Mouse (Mus musculus) heart, embryonic 15.5 days (tissue): ENCODE data around the gene Ddhd1. TPM values are rescaled to one million over a fixed set of nuclear protein-coding genes. Genes with fewer than 3 reads are reported as not detected.

ENCODE experiments used
- ATAC-seq: fragments of 200-750 bp; cut with Nextera tagmentation; replicated peaks from 2 replicates; pipeline ENCODE4 v1.8.0; 2017; ENCODE audit warnings: low read depth, moderate TSS enrichment; ENCODE audit not compliant: insufficient number of reproducible peaks, insufficient read depth, low FRiP score
- H3K27ac ChIP-seq: fragments of 300-500 bp; sonication (generic); 2 replicates; pipeline ENCODE4 v1.5.1; 2015; ENCODE audit warnings: mild to moderate bottlenecking, inconsistent platforms
- H3K27me3 ChIP-seq: fragments of 300-500 bp; sonication (generic); 2 replicates; pipeline ENCODE4 v1.6.1; 2015; ENCODE audit warnings: inconsistent platforms
- H3K36me3 ChIP-seq: fragments of 300-500 bp; sonication (generic); 2 replicates; pipeline ENCODE4 v1.6.1; 2015; ENCODE audit warnings: mild to moderate bottlenecking, inconsistent platforms
- H3K4me1 ChIP-seq: fragments of 300-500 bp; sonication (generic); replicated peaks from 2 replicates; pipeline ENCODE4 v1.6.1; 2015; ENCODE audit warnings: inconsistent platforms
- H3K4me2 ChIP-seq: fragments of 300-500 bp; sonication (generic); 2 replicates; pipeline ENCODE4 v1.6.1; 2015; ENCODE audit warnings: inconsistent platforms, mild to moderate bottlenecking, moderate library complexity
- H3K4me3 ChIP-seq: fragments of 300-500 bp; sonication (generic); 2 replicates; pipeline ENCODE4 v1.5.1; 2015; ENCODE audit warnings: mild to moderate bottlenecking, inconsistent platforms
- H3K9ac ChIP-seq: fragments of 300-500 bp; sonication (generic); 2 replicates; pipeline ENCODE4 v1.6.1; 2015; ENCODE audit warnings: mild to moderate bottlenecking, inconsistent platforms
- H3K9me3 ChIP-seq: fragments of 300-500 bp; sonication (generic); replicated peaks from 2 replicates; pipeline ENCODE4 v1.6.1; 2016; ENCODE audit warnings: inconsistent platforms
- WGBS: fragments of 180-500 bp; shearing (Covaris S2); methylation state at CpG from one replicate; pipeline ENCODE4 v1.1.7; 2015; ENCODE audit warnings: mixed read lengths; 5-methylcytosine and 5-hydroxymethylcytosine counted together
- polyA plus RNA-seq: library from polyadenylated mRNA; unstranded; fragments of >200 nt; fragmentation: Nextera tagmentation; extraction: Ambion mirVana; gene quantifications from 2 replicates; pipeline ENCODE4 v1.2.1, GENCODE M21; 2015

Gene Ddhd1
- 7.3 and 8.0 TPM in 2 replicates for polyA plus RNA-seq

GRCm38 (mm10) chr14:45657641-45658611, at the start of gene Ddhd1:
TSS of gene Ddhd1 (minus strand) at chr14:45658143.
- Histone ChIP-seq H3K9me3 (no peaks in the 10 kb centered on the region), H3K36me3 (no peaks in the 10 kb centered on the region), H3K9ac (peak within 1 kb of the TSS; percentile 86), H3K4me3 (peak within 1 kb of the TSS; percentile 91), H3K4me1 (peaks cover 24% of the 10 kb centered on the region), H3K4me2 (peak within 1 kb of the TSS; percentile 97), H3K27me3 (no peaks in the 10 kb centered on the region), H3K27ac (peak within 1 kb of the TSS; percentile 95)
- WGBS, result under 1% methylated on average over 120 of the region's 123 CpGs
- ATAC-seq, result peak; percentile 93

GRCm38 (mm10) chr14:45707176-45707910, 49.4 kb upstream of the Ddhd1 start:
- no peak overlapping the region for H3K9ac ChIP-seq
- no peak for ATAC-seq
- no peaks in the 10 kb centered on the region for H3K4me1 ChIP-seq
- H3K27me3 ChIP-seq, result no peaks in the 10 kb centered on the region
- H3K27ac ChIP-seq, result no peak overlapping the region
- H3K36me3 ChIP-seq, result no peaks in the 10 kb centered on the region
- no peaks in the 10 kb centered on the region for H3K9me3 ChIP-seq
- H3K4me3 ChIP-seq, result no peak overlapping the region
- no peak overlapping the region for H3K4me2 ChIP-seq
- WGBS, result 65% methylated on average over 3 of the region's 3 CpGs

- no peaks in the 10 kb centered on the region for H3K4me1 ChIP-seq
- no peaks in the 10 kb centered on the region for H3K36me3 ChIP-seq
- no peak for ATAC-seq
- no peaks in the 10 kb centered on the region for H3K27me3 ChIP-seq
- H3K9me3 ChIP-seq, result no peaks in the 10 kb centered on the region
- no peak overlapping the region for H3K4me2 ChIP-seq
- no peak overlapping the region for H3K4me3 ChIP-seq
- WGBS, result 59% methylated on average over 6 of the region's 6 CpGs
- H3K27ac ChIP-seq, result no peak overlapping the region
- no peak overlapping the region for H3K9ac ChIP-seq
These were observed 42.2 kb upstream of the Ddhd1 start for GRCm38 (mm10) chr14:45700031-45700572.

- H3K9me3 ChIP-seq, result no peaks in the 10 kb centered on the region
- H3K4me2 ChIP-seq, result no peak overlapping the region
- H3K27me3 ChIP-seq, result no peaks in the 10 kb centered on the region
- H3K4me3 ChIP-seq, result no peak overlapping the region
- no peaks in the 10 kb centered on the region for H3K4me1 ChIP-seq
- WGBS, result 47% methylated on average over 3 of the region's 3 CpGs
- no peaks in the 10 kb centered on the region for H3K36me3 ChIP-seq
- no peak overlapping the region for H3K9ac ChIP-seq
- no peak overlapping the region for H3K27ac ChIP-seq
- ATAC-seq, result no peak
These were observed 40.9 kb upstream of the Ddhd1 start for GRCm38 (mm10) chr14:45698867-45699266.

GRCm38 (mm10) chr14:45696098-45696497, 38.2 kb upstream of the Ddhd1 start:
- no peak for ATAC-seq
- WGBS, result 96% methylated on average over 2 of the region's 2 CpGs

GRCm38 (mm10) chr14:45693891-45694290, 35.9 kb upstream of the Ddhd1 start:
- Histone ChIP-seq H3K4me2 (no peak overlapping the region), H3K9ac (no peak overlapping the region), H3K27me3 (no peaks in the 10 kb centered on the region), H3K27ac (no peak overlapping the region), H3K4me3 (no peak overlapping the region), H3K4me1 (peaks cover 4% of the 10 kb centered on the region; the same call in 1 of the 2 replicates), H3K9me3 (no peaks in the 10 kb centered on the region), H3K36me3 (no peaks in the 10 kb centered on the region)
- WGBS, result 87% methylated on average over 2 of the region's 2 CpGs
- no peak for ATAC-seq

More at GRCm38 (mm10) chr14:45696098-45696497, 38.2 kb upstream of the Ddhd1 start:
- H3K9me3 ChIP-seq, result no peaks in the 10 kb centered on the region
- no peak overlapping the region for H3K9ac ChIP-seq
- no peak overlapping the region for H3K27ac ChIP-seq
- H3K4me2 ChIP-seq, result no peak overlapping the region
- no peaks in the 10 kb centered on the region for H3K36me3 ChIP-seq
- no peaks in the 10 kb centered on the region for H3K27me3 ChIP-seq
- no peaks in the 10 kb centered on the region for H3K4me1 ChIP-seq
- no peak overlapping the region for H3K4me3 ChIP-seq

GRCm38 (mm10) chr14:45690520-45691246, 32.7 kb upstream of the Ddhd1 start:
- WGBS, result 2% methylated on average over 16 of the region's 16 CpGs
- H3K4me1 ChIP-seq, result peaks cover 4% of the 10 kb centered on the region; the same call in 1 of the 2 replicates
- H3K4me2 ChIP-seq, result peak overlapping the region; percentile 77
- no peaks in the 10 kb centered on the region for H3K9me3 ChIP-seq
- H3K4me3 ChIP-seq, result peak overlapping the region; percentile 62
- ATAC-seq, result peak; percentile 75
- peak overlapping the region; percentile 62 for H3K9ac ChIP-seq
- no peaks in the 10 kb centered on the region for H3K36me3 ChIP-seq
- no peak overlapping the region for H3K27ac ChIP-seq
- no peaks in the 10 kb centered on the region for H3K27me3 ChIP-seq

- Histone ChIP-seq H3K36me3 (no peaks in the 10 kb centered on the region), H3K4me2 (no peak overlapping the region), H3K27me3 (no peaks in the 10 kb centered on the region), H3K4me3 (no peak overlapping the region), H3K9ac (no peak overlapping the region), H3K27ac (no peak overlapping the region), H3K9me3 (no peaks in the 10 kb centered on the region), H3K4me1 (no peaks in the 10 kb centered on the region)
- WGBS, result 72% methylated on average over 2 of the region's 2 CpGs
- no peak for ATAC-seq
These were observed 27.4 kb upstream of the Ddhd1 start for GRCm38 (mm10) chr14:45685313-45685712.

- ATAC-seq, result no peak
- Histone ChIP-seq H3K4me1 (no peaks in the 10 kb centered on the region), H3K4me3 (no peak overlapping the region), H3K9ac (no peak overlapping the region), H3K27me3 (no peaks in the 10 kb centered on the region), H3K4me2 (no peak overlapping the region), H3K9me3 (no peaks in the 10 kb centered on the region), H3K27ac (no peak overlapping the region), H3K36me3 (no peaks in the 10 kb centered on the region)
- 62% methylated on average over 6 of the region's 6 CpGs for WGBS
These were observed 18.8 kb upstream of the Ddhd1 start for GRCm38 (mm10) chr14:45676722-45677121.

GRCm38 (mm10) chr14:45668325-45668724, 10.4 kb upstream of the Ddhd1 start:
- WGBS, result 83% methylated on average over 4 of the region's 4 CpGs
- Histone ChIP-seq H3K4me3 (no peak overlapping the region), H3K9me3 (no peaks in the 10 kb centered on the region), H3K4me2 (no peak overlapping the region), H3K9ac (no peak overlapping the region), H3K4me1 (no peaks in the 10 kb centered on the region), H3K36me3 (no peaks in the 10 kb centered on the region), H3K27ac (no peak overlapping the region), H3K27me3 (no peaks in the 10 kb centered on the region)
- no peak for ATAC-seq

GRCm38 (mm10) chr14:45667231-45667630, 9.3 kb upstream of the Ddhd1 start:
- WGBS, result 32% methylated on average over 2 of the region's 2 CpGs
- no peak for ATAC-seq
- Histone ChIP-seq H3K4me2 (no peak overlapping the region), H3K9ac (no peak overlapping the region), H3K4me1 (no peaks in the 10 kb centered on the region), H3K9me3 (no peaks in the 10 kb centered on the region), H3K27ac (no peak overlapping the region), H3K4me3 (no peak overlapping the region), H3K36me3 (no peaks in the 10 kb centered on the region), H3K27me3 (no peaks in the 10 kb centered on the region)
